Mouse (Mus musculus) heart, postnatal 0 days (tissue): ENCODE data around the gene Zfp609.

Experiments
- CTCF ChIP-seq: IDR thresholded peaks from 2 replicates; pipeline ENCODE4 v1.5.1; 2016; ENCODE audit warnings: antibody characterized with exemption, control low read depth, low read depth
- EP300 ChIP-seq: IDR thresholded peaks from 2 replicates; pipeline ENCODE4 v1.6.1; 2016; ENCODE audit warnings: antibody characterized with exemption, low read depth

DNA sequence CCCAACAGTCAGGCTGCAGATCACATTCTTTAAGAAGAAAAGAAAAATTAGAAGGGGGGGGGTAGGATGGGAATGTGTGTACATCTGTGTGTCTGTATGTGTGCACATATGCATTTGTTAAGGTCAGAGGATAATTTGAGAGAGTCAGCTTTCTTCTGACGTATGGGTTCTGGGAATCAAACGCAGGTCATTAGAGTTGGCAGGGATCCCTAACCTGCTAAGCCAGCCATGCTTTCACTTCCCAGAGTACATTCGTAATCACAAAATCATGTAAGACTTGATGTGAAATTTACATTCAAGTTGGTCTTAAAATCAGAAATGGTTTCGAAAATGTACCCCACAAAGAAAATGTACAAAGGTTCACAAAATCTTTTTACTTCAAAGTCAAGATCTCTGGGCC lies 38.8 kb downstream of the Zfp609 start:
- TF ChIP-seq CTCF (no peak), EP300 (no peak)
